Mouse (Mus musculus): Measurements from ENCODE around the gene Tal1. TPM values are rescaled to one million over a fixed set of nuclear protein-coding genes. Genes with fewer than 3 reads are reported as not detected.

The Tal1 gene
- total RNA-seq, 2 experiments from 2014 or later, result 2.5 TPM

DNA sequence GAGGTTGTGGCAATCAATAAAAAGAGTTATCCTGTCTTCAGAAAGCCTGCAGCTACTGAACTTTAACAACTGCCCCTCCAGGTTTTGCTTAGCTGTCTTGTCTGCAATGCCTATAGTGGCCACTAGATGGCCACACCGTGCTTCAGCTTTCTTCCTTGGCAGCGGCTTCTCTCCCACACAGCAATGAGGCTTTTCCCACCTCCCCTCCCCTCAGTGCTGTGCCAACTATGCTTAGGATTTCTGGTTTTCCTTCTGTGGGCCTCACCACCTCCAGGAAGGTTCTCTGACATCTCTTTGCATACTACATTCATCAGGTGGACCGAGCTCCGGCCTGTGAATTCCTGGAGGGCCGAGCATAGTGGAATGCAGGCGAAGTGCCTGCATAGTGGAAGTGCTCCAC, 45.5 kb downstream of the Tal1 start:
- peak; percentile 36 to 47 for DNase-seq (ENCODE audit: low spot score in 2 of 2)

GRCm38 (mm10) chr4:115103510-115103909, 47.3 kb downstream of the Tal1 start:
- DNase-seq (ENCODE audit: low spot score in 2 of 2), result no peak

GRCm38 (mm10) chr4:115111167-115111566, 54.9 kb downstream of the Tal1 start:
- no peak for DNase-seq (ENCODE audit: low spot score in 2 of 2)

- no peak for DNase-seq (ENCODE audit: low spot score in 2 of 2)
Measured at GRCm38 (mm10) chr4:115113266-115113665, 57.0 kb downstream of the Tal1 start.

GRCm38 (mm10) chr4:115119642-115120041, 63.4 kb downstream of the Tal1 start:
- DNase-seq (ENCODE audit: low spot score in 2 of 2), result no peak

DNA sequence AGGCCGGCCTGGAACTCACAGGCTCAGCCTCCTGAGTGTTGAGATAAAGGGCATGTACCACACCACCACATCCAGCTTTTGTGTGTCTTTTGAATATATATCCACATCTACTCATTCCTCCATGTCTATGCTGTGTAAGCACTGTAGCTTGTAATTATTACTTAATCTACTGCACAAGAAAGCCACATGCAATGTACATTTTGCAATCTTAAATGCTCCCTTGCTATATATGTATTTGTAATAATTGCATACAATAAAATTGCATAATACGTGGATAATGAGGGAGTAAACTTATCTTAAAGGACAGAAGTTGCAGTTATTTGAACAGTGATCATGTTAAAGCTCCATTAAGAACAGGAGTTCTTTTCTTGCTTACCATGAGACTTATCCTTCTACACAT, 64.9 kb downstream of the Tal1 start:
- DNase-seq (ENCODE audit: low spot score in 2 of 2), result no peak

Other genes with a start within 250 kb of the Tal1 start
- gene Gm12830, start 234.7 kb upstream of the Tal1 start, total RNA-seq (2021), result not detected
- 1 to 10 TPM; 2.3 to 3.0 TPM for gene Foxd2, start 147.6 kb upstream of the Tal1 start, total RNA-seq (2021)
- not detected for gene Foxe3, start 130.4 kb upstream of the Tal1 start, total RNA-seq (2021)
- 100 to 1,000 TPM; 110 to 127 TPM for gene Cmpk1, start 69.2 kb upstream of the Tal1 start, total RNA-seq (2021)
- gene Stil, start 56.3 kb upstream of the Tal1 start, total RNA-seq (2021), result under 1 TPM; 0.30 to 0.38 TPM
- 1 to 10 TPM in 1 of 2 experiments, under 1 TPM in 1; 0.99 to 1.0 TPM for gene Pdzk1ip1, start 32.3 kb downstream of the Tal1 start, total RNA-seq (2021)
- gene Cyp4x1, start 77.9 kb downstream of the Tal1 start, total RNA-seq (2021), result not detected
- not detected for gene Cyp4a29, start 185.7 kb downstream of the Tal1 start, total RNA-seq (2021)
- not detected for gene Cyp4a12a, start 242.6 kb downstream of the Tal1 start, total RNA-seq (2021)